Mouse (Mus musculus): ENCODE measurements around the gene Col1a1. TPM values are rescaled to one million over a fixed set of nuclear protein-coding genes. Genes with fewer than 3 reads are reported as not detected.

Gene Col1a1
- polyA plus RNA-seq, 1 experiment from 2014 or later: 209 TPM

Other genes with a start within 250 kb of the Col1a1 start
- 0.15 TPM in 1 of 2 replicates, not detected in the other for gene Gm11541, start 231.7 kb upstream of the Col1a1 start, polyA plus RNA-seq (2016; fragmentation: Nextera tagmentation; extraction: Ambion mirVana)
- gene Cdc34b, start 194.4 kb upstream of the Col1a1 start, polyA plus RNA-seq (2016; fragmentation: Nextera tagmentation; extraction: Ambion mirVana): not detected in 2 replicates
- gene Tmem92, start 153.5 kb upstream of the Col1a1 start, polyA plus RNA-seq (2016; fragmentation: Nextera tagmentation; extraction: Ambion mirVana): not detected in 2 replicates
- not detected in 2 replicates for gene Hils1, start 31.4 kb downstream of the Col1a1 start, polyA plus RNA-seq (2016; fragmentation: Nextera tagmentation; extraction: Ambion mirVana)
- 0.80 and 0.90 TPM in 2 replicates for gene Sgca, start 40.1 kb downstream of the Col1a1 start, polyA plus RNA-seq (2016; fragmentation: Nextera tagmentation; extraction: Ambion mirVana)
- gene Ppp1r9b, start 54.8 kb downstream of the Col1a1 start, polyA plus RNA-seq (2016; fragmentation: Nextera tagmentation; extraction: Ambion mirVana): 18.2 and 19.7 TPM in 2 replicates
- 101 and 106 TPM in 2 replicates for gene Samd14, start 73.7 kb downstream of the Col1a1 start, polyA plus RNA-seq (2016; fragmentation: Nextera tagmentation; extraction: Ambion mirVana)
- 20.5 and 20.6 TPM in 2 replicates for gene Pdk2, start 105.1 kb downstream of the Col1a1 start, polyA plus RNA-seq (2016; fragmentation: Nextera tagmentation; extraction: Ambion mirVana)
- gene Itga3, start 140.6 kb downstream of the Col1a1 start, polyA plus RNA-seq (2016; fragmentation: Nextera tagmentation; extraction: Ambion mirVana): 7.6 and 9.3 TPM in 2 replicates
- gene Dlx3, start 183.9 kb downstream of the Col1a1 start, polyA plus RNA-seq (2016; fragmentation: Nextera tagmentation; extraction: Ambion mirVana): 0.81 and 1.2 TPM in 2 replicates
- 0.10 and 0.22 TPM in 2 replicates for gene Dlx4, start 210.0 kb downstream of the Col1a1 start, polyA plus RNA-seq (2016; fragmentation: Nextera tagmentation; extraction: Ambion mirVana)

All from neural tube, embryonic 12.5 days (tissue).